Mouse (Mus musculus) left cerebral cortex, adult 9 months (tissue): Measurements from ENCODE around the gene Cep72.
"Not testable (repeated sequence)": the region's sequence is repeated elsewhere in the genome, so short reads cannot be mapped to it uniquely, and the experiment has no call there.

Experiments
- DNase-seq, 2 experiments: peaks; one replicate each; pipeline ENCODE4 v3.0.0; 2022; ENCODE audit warnings: low spot score in 2 of 2

Gene Cep72

DNA sequence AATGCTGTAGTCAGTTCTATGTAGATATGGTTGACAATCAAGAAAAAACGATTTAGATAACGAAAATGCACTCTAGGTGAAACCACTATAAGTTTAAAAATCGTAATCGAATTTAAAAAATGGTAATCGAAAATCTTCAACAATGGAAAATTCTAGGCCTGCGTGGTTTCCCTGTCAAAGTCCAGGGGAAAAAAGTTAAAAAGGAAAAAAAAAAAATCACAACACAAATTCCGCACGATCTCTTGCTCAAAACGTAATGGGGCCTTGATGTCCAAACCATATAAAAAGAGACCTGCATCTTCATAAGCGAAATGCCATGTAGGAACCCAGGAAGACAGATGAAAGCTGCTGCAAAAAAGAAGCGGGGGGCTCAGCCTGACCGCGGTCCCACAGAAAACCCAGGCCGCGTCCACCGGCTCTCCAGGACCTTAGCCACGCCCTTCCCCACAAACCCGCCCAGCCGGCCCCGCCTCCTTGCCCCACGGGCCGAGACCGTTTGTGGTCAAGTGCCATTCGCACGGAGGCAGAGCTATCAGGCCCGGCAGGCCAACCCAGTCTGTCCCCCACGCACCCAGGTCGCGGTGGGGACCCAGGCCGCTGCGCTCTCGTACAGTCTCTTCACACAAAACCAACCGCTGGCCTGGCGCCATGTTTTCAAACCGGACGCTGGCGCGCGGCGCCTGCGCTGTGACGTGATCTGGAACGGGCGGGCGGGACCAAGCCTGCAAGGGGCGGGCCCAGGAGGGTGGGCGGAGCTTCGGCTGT lies at the start of gene Cep72:
Gene Cep72 (minus strand): TSS at position 687 of the 765 bp plus-strand sequence.
- peak in 1 of 2 experiments; percentile 86 for DNase-seq

DNA sequence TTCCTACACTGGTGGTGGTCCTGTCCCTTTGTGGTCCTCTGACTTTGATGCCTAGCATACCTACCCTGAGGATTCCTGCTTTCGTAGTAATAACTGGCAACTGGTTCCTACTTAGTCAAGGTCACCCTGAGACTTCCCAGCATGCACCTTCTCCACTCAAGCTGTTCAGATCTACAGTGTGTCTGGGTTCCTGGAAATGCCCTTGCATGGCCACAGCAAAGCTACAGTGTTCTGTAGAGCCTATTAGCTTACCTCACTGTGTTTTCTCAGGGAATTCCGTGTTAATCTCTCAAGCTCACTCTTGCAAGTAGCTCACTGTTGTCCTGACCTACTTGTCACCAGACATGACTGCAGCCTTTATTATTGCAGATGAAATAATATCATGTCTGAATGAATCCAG lies 45.3 kb upstream of the Cep72 start:
- DNase-seq = no peak

DNA sequence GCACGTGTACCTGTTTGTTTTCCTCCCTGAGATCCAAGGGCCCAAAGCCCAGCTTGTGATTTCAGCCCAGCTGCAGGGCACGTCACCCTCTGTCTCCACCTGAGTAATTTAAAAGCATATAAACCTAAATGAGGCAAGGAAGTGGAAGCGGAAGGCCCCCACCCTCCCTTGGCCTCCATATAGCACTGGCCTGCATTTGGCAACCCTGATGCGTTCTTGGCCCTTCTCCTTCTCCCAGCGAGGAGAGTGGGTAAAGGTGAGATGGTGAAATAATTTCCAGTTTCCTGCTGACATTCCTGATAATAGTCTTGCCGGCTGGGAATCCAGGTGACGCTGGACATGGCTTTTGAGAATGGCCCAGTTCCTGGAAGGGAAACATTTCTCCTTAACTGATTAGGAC lies 42.3 kb upstream of the Cep72 start:
- DNase-seq = no peak

DNA sequence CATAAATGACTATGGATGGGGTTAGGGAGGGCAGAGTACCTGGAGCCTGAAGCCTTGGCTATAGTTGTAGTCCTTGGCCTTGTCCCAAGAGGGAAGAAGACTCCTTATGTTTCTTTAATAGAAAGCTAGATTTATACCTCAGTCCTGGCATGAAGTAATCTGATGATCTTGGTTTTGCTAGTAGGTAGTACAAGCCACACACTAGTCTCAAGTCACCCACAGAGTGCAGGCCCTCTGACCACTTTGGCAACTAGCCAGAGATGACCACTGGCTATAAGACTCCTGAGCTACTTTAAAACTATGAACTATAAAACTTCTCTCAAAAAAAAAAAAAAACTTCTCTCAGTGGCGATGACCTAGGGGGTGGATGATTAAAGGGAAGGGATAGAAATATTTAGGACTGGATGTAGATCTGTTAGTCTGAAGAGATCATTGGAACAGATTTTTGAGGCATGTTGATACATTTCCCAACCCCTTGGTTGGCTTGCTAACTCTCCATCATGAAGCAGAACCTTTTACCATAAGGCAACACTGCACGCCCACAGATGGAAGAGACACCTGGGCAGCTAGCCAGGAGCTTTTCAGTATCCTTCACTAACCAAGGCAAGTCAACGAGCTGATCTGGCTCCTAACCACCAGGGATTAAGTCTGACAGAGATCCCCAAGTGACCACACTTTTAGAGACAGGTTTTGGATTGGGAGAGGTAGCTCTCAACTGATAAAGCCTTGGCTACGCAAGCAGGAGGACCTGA lies 40.9 kb upstream of the Cep72 start:
- DNase-seq = no peak

- DNase-seq = no peak
These were observed 40.2 kb upstream of the Cep72 start for GRCm38 (mm10) chr13:74102108-74102830.

DNA sequence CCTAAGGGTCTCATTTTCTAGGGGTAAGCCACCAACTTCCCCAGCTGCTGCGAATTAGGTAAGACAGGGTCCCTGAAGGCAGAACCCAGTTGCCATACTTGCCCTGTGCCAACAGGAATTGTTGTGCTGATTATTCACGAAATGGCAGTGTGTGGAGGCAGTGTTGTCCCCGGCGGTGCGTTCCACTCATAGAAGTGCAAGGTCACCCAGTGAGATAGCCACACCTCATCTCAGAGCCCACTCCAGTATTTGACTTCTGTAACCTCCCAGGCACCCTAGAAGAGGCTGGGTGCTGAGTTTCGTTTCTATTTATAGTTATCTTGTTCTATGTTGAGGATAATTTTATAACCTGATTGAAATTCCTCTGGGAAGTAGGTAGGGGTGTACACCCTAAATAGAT lies 36.8 kb upstream of the Cep72 start:
- no peak for DNase-seq

- peak in 1 of 2 experiments; percentile 57 for DNase-seq
These were observed 34.7 kb upstream of the Cep72 start for GRCm38 (mm10) chr13:74096715-74097363.

DNA sequence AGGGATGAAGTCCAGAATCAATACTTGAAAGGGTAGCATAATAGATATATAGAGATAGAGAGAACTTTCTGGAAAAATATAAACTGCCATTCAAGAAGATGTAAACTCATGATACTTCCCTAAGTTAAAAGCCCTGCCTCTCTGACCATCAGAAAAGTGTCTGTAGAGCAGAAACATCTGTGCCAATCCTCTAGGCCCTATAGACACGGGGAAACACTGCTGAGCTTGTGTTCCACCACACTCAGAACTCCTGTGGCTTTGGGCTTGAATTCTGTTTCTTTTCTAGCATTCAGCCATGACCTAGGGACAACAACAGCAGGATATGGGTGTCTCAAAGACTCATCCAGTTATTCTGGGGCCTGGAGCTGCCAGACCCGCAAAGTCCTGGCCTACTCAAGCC lies 33.8 kb upstream of the Cep72 start:
- DNase-seq = no peak

DNA sequence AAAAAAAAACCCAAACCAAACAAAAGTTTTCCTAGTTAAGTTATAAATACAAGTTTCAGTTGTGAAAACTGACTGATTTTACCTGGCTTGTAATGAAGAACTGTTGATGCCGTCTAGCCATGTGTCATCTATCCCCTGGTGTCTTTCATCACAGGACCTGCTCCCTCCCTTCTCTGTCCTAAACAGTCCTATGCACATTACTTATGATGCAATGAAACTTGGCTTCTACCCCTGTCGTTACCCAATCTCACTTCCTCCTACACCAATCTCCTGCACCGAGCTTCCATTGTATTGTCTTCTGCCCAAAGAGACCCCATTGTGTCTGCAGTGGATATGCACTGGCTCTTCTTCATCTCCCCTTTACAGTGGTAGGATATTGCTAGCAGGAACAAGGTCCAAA lies 28.2 kb upstream of the Cep72 start:
- no peak for DNase-seq

DNA sequence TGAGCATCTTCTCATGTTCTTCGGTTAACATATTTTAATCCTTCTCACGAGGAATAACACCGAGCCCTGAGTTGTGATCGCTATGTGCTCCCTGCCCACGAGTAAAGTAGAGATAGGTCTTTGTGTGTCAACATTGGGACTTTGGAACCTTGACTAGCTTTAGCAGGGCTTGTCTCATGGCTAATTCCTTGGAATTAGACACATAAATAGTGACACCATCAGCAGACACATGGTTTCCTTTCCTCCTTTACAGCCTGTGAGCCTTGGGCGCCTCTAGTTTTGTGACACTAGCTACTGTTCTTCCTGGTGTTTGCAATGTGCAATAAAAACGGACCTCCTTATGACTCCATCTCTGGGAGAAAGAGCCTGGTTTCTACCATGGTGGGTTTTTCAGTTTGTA lies 11.3 kb upstream of the Cep72 start:
- DNase-seq = no peak

DNA sequence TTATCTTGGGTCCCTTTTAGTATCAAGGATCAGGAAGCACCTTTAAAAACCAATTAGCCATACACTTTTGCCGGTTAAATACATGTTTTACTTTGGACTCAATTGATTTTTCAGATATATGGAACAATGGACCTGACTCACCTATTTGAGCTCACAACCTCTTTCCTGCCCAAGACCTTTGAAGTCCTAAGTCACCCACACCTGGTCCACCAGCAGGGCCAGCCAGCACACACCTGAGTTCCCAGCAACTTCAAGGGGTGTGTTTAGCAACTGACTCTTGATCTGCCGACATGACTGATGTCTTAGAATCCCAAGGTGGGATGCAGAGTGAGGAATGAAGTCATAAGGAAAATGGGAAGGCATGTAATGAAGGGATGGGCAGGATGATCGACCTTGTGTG lies 9.6 kb upstream of the Cep72 start:
- DNase-seq = no peak

GRCm38 (mm10) chr13:74071244-74071643 lies 9.1 kb upstream of the Cep72 start:
- not testable (repeated sequence) for DNase-seq

DNA sequence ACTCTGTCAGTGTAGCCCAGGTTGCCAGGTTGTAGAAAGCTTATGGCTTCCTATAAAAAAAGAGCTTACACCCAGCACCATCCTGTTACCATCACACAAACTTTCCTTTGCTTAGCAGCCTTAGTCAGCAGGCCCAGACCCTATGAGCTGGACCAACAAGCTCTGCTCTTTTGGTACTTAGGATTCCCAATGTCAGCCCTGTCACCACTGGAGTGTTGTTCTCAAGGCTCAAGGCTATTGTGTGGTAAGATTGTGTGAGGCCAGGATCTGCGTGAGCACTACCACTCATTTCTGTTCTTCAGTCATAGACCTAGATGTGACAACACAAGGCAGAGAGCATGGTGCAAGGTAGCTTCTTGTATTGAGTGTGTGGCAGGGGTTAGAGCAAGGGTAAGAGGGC lies 4.5 kb upstream of the Cep72 start:
- no peak for DNase-seq

DNA sequence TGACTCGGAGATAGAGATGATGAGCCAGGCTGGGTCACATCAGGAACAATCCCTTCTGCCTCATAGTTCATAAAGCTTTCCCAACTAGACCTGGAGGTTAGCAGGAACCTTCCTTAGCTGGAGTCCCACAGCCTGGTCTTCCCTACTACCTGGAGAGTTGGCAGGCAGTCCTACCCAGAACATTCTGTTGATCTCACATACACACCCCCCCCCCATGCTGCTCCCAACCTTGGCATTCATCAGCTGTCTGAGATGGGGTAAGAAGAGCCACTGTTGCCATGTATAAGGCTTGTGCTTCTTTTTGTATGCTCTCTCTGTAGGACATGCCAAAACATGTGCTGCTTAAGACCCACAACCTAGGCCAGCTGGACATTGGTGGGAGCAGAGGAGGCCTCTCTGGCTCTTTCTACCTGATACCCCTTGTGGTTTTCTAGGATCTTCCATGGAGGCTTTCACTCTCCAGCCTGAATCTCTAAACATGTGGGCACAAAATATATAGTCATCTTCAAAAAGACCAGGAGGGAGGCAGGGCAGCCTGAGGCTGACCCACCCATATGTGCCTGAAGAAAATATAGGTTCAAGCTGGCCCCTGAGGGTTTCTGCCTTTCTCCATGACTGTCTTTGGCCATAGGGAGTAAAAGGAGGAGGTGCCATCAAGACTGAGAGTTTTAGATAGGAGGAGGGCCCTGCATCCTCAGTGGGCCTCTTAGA lies 1.4 kb upstream of the Cep72 start:
- DNase-seq = no peak

DNA sequence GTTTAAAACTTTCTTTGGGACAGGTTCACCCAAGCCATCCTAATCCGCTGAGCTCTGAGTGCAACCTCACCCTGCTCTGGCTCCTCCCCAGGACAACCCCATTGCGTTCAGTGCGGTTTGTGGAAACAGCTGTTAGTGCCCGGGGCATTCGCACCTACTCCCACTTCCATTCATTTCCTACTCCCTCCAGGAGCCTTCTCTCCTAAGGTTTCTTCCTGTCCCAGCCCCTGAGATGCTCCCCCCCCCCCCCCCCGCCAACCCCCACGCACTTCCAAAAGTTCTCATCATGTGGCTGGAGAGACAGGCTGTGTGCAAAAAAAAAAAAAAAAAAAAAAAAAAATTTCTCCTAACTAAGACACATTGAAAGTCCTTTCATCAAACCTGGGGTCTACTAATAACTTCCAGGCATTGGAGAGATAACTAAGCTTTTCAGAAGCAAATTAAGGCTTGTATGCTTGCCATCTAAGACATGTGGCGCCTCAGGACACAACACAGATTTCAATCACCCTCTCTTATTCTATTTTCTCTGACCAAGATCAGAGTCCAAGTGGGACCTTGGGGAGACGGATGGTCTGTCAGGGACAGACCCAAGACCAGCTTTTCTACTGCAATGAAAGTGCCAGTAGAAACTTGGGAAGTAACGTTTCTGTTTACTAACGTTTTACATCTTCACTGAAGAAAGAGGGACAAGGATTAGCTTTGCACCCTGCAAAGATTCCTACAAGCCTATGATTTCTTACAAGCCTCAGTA lies 454 bp upstream of the Cep72 start:
- no peak for DNase-seq

GRCm38 (mm10) chr13:74058081-74058480 lies 4.0 kb downstream of the Cep72 start:
- no peak for DNase-seq

- DNase-seq = no peak
These were observed 5.9 kb downstream of the Cep72 start for GRCm38 (mm10) chr13:74056194-74056593.

GRCm38 (mm10) chr13:74039926-74040325 lies 22.2 kb downstream of the Cep72 start:
- no peak for DNase-seq

DNA sequence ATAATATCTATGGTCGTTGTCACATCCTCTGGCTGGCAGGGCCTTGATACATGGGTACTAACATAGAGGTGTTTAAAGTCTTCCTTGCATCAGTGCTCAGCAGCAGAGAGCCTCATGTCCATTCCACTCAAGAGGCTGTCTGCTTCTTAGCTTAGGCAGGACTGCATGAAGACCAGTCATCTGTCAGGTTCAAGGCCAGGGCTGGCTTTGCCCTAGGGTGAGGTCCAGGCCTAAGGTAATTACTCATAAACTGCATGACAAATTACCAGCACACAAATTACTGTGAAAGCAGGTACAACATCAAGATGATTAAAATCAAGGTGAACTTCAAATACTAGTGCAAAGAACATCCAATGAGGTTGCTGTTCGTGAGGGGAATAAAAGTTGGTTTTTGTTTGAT lies 26.3 kb downstream of the Cep72 start:
- DNase-seq = no peak

DNA sequence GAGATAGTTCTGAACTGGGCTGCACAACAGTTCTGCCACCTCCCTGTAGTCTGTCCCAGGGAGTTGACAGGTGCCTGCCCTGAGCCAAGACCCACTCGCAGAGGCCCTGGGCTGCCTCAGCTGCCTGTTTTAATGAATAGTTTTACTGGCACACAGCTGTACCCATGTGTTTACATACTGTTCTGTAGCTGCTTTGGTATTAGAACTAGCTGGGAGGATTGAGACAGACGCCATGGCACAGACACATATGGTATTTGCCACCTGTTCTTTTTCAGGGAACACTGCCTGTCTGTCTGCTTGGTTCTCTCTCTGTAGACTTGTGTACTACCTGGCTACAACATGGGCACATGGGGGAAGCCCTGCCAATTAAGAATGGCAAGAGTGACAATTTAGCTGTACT lies 27.3 kb downstream of the Cep72 start:
- no peak for DNase-seq

GRCm38 (mm10) chr13:74031133-74031532 lies 31.0 kb downstream of the Cep72 start:
- DNase-seq = no peak
